Mouse (Mus musculus) lung, embryonic 15.5 days (tissue): ENCODE measurements at regions not wholly inside any gene's neighbourhood (a gene's known extent, or its start where the extent isn't known, plus 50 kb on each side); places are given as distances from the start of the nearest gene placed in this dataset.

Experiments used
- ATAC-seq: fragments of 200-750 bp; cut with Nextera tagmentation; 2 replicates; pipeline ENCODE4 v1.8.0; 2017; ENCODE audit warnings: moderate number of reproducible peaks, borderline replicate concordance; ENCODE audit not compliant: low FRiP score, low TSS enrichment; ENCODE audit errors: extremely low read depth
- H3K27ac ChIP-seq: fragments of 300-500 bp; sonication (generic); 2 replicates; pipeline ENCODE4 v1.5.1; 2015; ENCODE audit warnings: moderate library complexity, mild to moderate bottlenecking, inconsistent platforms
- H3K27me3 ChIP-seq: fragments of 300-500 bp; sonication (generic); 2 replicates; pipeline ENCODE4 v1.6.1; 2015; ENCODE audit warnings: inconsistent platforms
- H3K36me3 ChIP-seq: fragments of 300-500 bp; sonication (generic); 2 replicates; pipeline ENCODE4 v1.6.1; 2015; ENCODE audit warnings: inconsistent platforms
- H3K4me1 ChIP-seq: fragments of 300-500 bp; sonication (generic); 2 replicates; pipeline ENCODE4 v1.6.1; 2015; ENCODE audit warnings: inconsistent platforms
- H3K4me2 ChIP-seq: fragments of 300-500 bp; sonication (generic); 2 replicates; pipeline ENCODE4 v1.6.1; 2015; ENCODE audit warnings: inconsistent platforms, mild to moderate bottlenecking, moderate library complexity
- H3K4me3 ChIP-seq: fragments of 300-500 bp; sonication (generic); 2 replicates; pipeline ENCODE4 v1.5.1; 2015; ENCODE audit warnings: mild to moderate bottlenecking, inconsistent platforms
- H3K9ac ChIP-seq: fragments of 300-500 bp; sonication (generic); 2 replicates; pipeline ENCODE4 v1.6.1; 2015; ENCODE audit warnings: inconsistent platforms
- H3K9me3 ChIP-seq: fragments of 300-500 bp; sonication (generic); 2 replicates; pipeline ENCODE4 v1.6.1; 2016; ENCODE audit warnings: inconsistent platforms
- WGBS: fragments of 180-500 bp; shearing (Covaris S2); methylation state at CpG from one replicate; pipeline ENCODE4 v1.1.7; 2015; 5-methylcytosine and 5-hydroxymethylcytosine counted together

DNA sequence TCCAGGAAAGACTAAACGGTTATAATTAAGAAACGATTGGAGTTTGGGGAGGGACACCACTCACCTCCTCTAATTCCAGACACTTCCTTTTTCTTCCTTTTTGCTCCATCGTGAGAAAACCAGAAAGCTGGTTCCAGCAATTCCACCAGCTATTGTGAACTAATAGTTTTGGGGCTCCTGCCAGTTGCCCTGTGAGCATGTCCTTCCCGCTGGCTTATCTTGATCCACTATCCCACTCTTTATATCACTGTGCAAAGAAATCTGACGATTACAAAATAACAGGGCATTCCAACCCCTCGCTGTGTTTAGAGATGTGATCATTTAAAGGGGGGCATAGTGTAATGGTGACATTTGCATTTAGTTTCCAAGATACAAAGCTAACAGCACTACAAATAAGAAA is 130.5 kb upstream of the Nav3 start:
- Histone ChIP-seq H3K4me2 (peak overlapping the region; percentile 13; the same call in 1 of the 2 replicates), H3K4me3 (no peak overlapping the region), H3K27ac (peak overlapping the region; percentile 45), H3K27me3 (no peaks in the 10 kb centered on the region), H3K9me3 (no peaks in the 10 kb centered on the region), H3K9ac (no peak overlapping the region), H3K36me3 (no peaks in the 10 kb centered on the region), H3K4me1 (peaks cover 20% of the 10 kb centered on the region)
- 35% methylated on average over 6 of the region's 6 CpGs for WGBS
- ATAC-seq = peak; percentile 48; the same call in 1 of the 2 replicates

DNA sequence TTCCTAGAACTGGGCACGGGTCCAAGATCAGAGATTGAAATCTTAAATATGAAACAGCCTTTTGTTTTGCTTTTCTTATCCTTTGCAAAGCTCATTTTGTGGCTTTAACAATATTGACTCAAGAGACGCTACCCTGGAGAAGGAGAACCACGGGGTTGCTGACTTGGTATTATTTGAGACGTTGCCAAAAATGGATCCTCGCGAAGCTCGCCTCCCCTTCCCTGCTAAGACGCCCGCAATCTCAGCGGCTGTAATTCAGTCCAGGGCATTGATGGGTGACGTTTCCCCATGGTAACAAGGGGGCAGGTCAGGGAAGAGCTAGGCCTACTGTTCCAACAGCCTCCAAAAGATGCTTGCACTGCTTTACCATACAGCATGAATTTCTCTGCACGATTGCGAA is 131.5 kb upstream of the Nav3 start:
- peak overlapping the region; percentile 62 for H3K27ac ChIP-seq
- peak; percentile 35; the same call in 1 of the 2 replicates for ATAC-seq

DNA sequence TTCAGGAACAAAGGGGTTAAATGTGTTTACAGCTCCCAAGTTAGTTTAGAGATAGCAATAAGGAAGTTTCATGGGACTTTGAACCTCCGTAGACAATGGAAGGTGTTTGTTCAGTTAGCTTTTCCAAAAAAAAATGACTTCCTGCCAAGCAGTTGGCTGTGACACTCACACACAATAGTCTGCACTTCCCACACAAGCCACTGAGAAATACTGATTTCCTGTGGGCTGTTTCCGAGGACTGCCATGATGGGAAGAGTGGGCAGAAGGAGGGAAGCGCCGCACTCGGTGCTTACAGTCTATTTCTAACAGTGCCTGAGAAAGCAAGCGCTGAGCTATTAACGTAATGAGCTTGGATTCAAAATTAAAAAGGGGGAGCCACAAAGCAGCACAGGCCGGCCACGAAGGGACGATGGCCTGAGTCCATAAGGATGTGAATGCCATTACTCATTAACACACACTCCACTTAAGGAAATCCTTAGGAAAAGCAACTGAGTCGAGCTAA is 144.4 kb upstream of the Nav3 start:
- 66% methylated on average over 11 of the region's 11 CpGs for WGBS
- peak overlapping the region; percentile 41; the same call in 1 of the 2 replicates for H3K27ac ChIP-seq
- no peak overlapping the region for H3K9ac ChIP-seq
- H3K4me3 ChIP-seq = no peak overlapping the region
- H3K9me3 ChIP-seq = no peaks in the 10 kb centered on the region
- H3K27me3 ChIP-seq = no peaks in the 10 kb centered on the region
- H3K4me2 ChIP-seq = no peak overlapping the region
- H3K36me3 ChIP-seq = no peaks in the 10 kb centered on the region
- H3K4me1 ChIP-seq = no peaks in the 10 kb centered on the region
- ATAC-seq = peak; percentile 60; the same call in 1 of the 2 replicates

More for the DNA sequence above, 131.5 kb upstream of the Nav3 start:
- Histone ChIP-seq H3K4me3 (no peak overlapping the region), H3K36me3 (no peaks in the 10 kb centered on the region), H3K9ac (no peak overlapping the region), H3K4me2 (peak overlapping the region; percentile 33), H3K27me3 (no peaks in the 10 kb centered on the region), H3K4me1 (peaks cover 20% of the 10 kb centered on the region), H3K9me3 (no peaks in the 10 kb centered on the region)
- 32% methylated on average over 13 of the region's 13 CpGs for WGBS

DNA sequence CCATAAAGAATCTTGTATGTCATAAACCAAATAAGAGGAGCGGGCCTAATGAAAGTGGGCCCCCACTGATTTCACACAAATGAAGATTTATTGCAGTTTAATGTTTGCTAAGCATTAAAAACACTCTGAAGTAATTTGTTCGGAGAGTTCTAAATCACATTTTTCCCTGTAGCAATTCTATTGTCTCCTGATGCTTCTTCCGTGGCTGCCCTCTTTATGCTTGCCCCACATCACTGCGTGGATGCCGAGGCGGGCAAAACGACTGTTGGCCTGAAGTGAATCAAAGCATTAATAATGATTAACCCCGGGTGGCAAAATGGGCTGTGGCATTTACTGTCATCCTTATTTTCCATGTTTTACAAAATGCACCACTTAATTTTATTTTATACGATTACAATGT is 134.9 kb upstream of the E2f7 start:
- H3K27ac ChIP-seq = no peak overlapping the region
- H3K4me2 ChIP-seq = no peak overlapping the region
- H3K9ac ChIP-seq = no peak overlapping the region
- H3K4me3 ChIP-seq = no peak overlapping the region
- H3K36me3 ChIP-seq = no peaks in the 10 kb centered on the region
- no peaks in the 10 kb centered on the region for H3K27me3 ChIP-seq
- 63% methylated on average over 9 of the region's 9 CpGs for WGBS
- H3K4me1 ChIP-seq = 0 out of 2 replicates have a peak, but pooled peaks cover 3% of the 10 kb centered on the region
- 0 out of 2 replicates have a peak, but pooled peaks cover 4% of the 10 kb centered on the region for H3K9me3 ChIP-seq
- ATAC-seq = no peak

DNA sequence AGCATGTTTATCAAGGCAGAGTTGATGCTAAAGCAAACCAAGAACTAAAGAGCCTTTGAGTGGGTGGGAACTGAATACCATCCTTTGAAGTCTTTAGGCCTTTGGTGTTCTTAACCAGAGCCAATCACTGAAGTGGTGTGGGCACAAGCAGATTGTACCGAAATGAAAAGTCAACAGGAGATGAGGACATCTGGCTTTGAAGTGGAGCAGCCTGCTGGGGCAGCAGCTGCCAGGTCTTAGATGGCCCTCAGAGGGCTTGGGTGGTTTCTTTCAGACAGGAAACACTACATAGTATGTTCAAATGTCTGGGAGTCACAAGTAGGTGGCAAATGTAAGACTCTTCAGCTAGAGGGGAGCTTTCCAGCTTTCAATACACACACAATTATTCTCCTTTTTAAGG is 128.2 kb upstream of the E2f7 start:
- Histone ChIP-seq H3K4me2 (no peak overlapping the region), H3K27ac (no peak overlapping the region), H3K4me3 (no peak overlapping the region), H3K9me3 (0 out of 2 replicates have a peak, but pooled peaks cover 4% of the 10 kb centered on the region), H3K9ac (no peak overlapping the region), H3K27me3 (no peaks in the 10 kb centered on the region), H3K4me1 (no peaks in the 10 kb centered on the region), H3K36me3 (no peaks in the 10 kb centered on the region)
- ATAC-seq = peak; percentile 64; the same call in 1 of the 2 replicates
- 15% methylated on average over 1 of the region's 1 CpGs for WGBS

DNA sequence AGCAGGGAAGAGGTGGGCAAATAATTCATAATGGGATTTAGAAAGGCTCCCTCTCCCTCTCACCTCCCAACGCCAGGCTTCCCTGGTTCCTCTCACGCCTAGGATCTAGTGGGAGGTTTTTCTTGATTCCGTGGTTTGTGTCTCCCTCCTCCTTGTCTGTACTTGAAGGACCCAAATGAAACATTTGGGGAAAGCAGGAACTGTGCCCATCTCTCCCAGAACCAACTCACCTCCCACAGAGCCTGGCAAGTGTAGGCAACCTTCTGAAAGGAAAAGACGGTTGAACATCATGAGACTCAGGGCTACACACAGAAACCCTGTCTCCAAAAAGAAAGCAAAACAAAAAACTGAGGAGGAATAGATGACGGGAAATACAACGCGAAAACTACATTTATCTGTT is 126.0 kb upstream of the E2f7 start:
- Histone ChIP-seq H3K9ac (no peak overlapping the region), H3K9me3 (no peaks in the 10 kb centered on the region), H3K4me1 (no peaks in the 10 kb centered on the region), H3K4me3 (no peak overlapping the region), H3K27ac (no peak overlapping the region), H3K27me3 (no peaks in the 10 kb centered on the region), H3K36me3 (no peaks in the 10 kb centered on the region), H3K4me2 (no peak overlapping the region)
- 83% methylated on average over 7 of the region's 7 CpGs for WGBS
- ATAC-seq = no peak

DNA sequence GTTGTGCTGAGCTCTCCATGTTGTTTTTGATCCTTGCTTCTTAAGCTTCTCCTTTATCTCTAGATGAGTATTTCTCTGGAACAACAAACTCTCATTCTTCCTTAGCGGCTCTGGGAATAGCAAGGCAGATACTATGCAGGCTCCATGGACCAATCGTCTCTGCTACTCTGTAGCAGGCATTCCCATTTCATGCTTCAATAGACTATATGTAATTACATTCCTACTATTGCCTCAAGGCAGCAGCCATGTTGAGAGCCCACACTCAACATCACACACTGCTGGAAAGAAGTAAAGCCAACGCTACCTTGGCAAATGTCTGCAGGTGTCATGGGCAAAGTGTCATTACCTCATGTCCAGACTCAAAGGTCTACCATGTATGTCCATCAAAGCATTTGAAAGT is 119.6 kb upstream of the E2f7 start:
- Histone ChIP-seq H3K4me3 (no peak overlapping the region), H3K36me3 (no peaks in the 10 kb centered on the region), H3K9me3 (no peaks in the 10 kb centered on the region), H3K9ac (no peak overlapping the region), H3K27ac (no peak overlapping the region), H3K4me2 (no peak overlapping the region), H3K27me3 (no peaks in the 10 kb centered on the region), H3K4me1 (no peaks in the 10 kb centered on the region)
- ATAC-seq = no peak
- 87% methylated on average over 3 of the region's 3 CpGs for WGBS

DNA sequence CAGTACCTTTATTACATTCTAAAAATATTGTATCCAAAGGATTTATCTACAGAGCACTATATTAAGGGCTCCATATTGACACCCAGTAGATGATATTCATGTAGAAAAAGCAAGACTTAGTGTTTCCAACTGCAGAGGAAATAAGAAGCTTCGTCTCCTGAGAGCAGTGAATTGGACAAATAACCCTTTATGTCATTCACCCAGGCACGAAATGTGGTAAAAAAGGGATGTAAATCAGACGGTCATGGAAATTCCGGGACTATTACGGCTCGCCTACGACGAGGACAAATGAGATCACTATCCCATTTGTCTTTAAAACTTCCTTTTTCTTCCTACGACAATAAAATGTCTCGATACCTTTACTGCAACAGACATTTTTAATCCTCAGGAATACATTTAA is 104.8 kb upstream of the E2f7 start:
- H3K4me1 ChIP-seq = no peaks in the 10 kb centered on the region
- H3K9me3 ChIP-seq = no peaks in the 10 kb centered on the region
- 69% methylated on average over 10 of the region's 10 CpGs for WGBS
- H3K9ac ChIP-seq = no peak overlapping the region
- no peak overlapping the region for H3K4me3 ChIP-seq
- ATAC-seq = no peak
- no peak overlapping the region for H3K27ac ChIP-seq
- no peak overlapping the region for H3K4me2 ChIP-seq
- H3K36me3 ChIP-seq = no peaks in the 10 kb centered on the region
- H3K27me3 ChIP-seq = no peaks in the 10 kb centered on the region

DNA sequence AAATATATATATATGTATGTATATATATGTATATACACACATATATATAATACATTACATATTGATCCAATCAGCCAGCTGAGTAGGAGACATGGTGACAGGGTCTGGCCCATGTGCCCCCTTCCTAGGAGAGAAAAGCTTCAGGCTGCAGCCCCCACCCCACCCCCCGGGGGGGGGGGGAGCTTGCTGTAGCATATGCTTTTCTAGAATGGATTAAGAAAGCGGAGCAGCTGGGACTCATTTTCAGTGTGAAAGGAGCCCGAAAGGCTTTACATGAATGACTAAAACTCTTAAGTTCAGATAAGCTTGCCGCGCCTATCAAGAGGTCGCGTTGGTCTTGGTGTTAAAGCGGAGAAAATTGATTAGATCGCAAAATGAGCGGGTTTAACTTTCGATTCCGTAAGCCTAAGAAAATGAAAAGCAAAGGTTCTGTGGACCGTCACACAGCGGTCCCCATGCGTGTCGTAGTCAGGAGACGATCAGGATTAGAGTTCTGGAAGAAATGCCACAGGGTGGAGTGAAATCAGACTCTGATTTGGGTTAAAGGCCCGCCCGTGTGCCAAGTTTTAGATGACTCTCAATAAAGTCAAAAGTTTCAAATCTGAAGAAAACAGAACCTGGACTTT is 103.1 kb upstream of the E2f7 start:
- no peak overlapping the region for H3K27ac ChIP-seq
- H3K36me3 ChIP-seq = no peaks in the 10 kb centered on the region
- H3K9me3 ChIP-seq = no peaks in the 10 kb centered on the region
- H3K9ac ChIP-seq = no peak overlapping the region
- no peaks in the 10 kb centered on the region for H3K27me3 ChIP-seq
- H3K4me1 ChIP-seq = no peaks in the 10 kb centered on the region
- no peak for ATAC-seq
- no peak overlapping the region for H3K4me3 ChIP-seq
- WGBS = 91% methylated on average over 19 of the region's 19 CpGs
- H3K4me2 ChIP-seq = no peak overlapping the region

DNA sequence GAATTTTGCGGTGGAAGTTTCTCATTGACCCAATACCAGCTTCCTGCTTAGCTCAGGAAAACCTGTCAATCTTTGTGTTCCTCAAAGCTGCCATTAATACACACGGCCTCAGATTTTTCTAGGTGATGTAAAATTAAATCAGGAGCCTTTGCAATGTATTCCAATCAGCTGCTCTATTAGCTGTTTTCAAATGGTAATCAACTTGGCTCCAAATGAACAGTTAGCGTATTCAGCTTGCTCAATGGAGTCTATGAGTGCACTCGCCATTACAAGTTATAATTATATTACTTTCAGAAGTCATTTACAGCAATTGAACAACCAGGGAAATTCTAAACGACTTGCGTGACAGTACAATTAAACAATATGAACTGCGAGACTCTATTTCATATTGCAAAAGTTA is 97.6 kb upstream of the E2f7 start:
- Histone ChIP-seq H3K36me3 (no peaks in the 10 kb centered on the region), H3K4me3 (no peak overlapping the region), H3K27ac (no peak overlapping the region), H3K27me3 (no peaks in the 10 kb centered on the region), H3K9ac (no peak overlapping the region), H3K4me2 (no peak overlapping the region), H3K9me3 (no peaks in the 10 kb centered on the region), H3K4me1 (no peaks in the 10 kb centered on the region)
- 84% methylated on average over 7 of the region's 7 CpGs for WGBS
- ATAC-seq = no peak

DNA sequence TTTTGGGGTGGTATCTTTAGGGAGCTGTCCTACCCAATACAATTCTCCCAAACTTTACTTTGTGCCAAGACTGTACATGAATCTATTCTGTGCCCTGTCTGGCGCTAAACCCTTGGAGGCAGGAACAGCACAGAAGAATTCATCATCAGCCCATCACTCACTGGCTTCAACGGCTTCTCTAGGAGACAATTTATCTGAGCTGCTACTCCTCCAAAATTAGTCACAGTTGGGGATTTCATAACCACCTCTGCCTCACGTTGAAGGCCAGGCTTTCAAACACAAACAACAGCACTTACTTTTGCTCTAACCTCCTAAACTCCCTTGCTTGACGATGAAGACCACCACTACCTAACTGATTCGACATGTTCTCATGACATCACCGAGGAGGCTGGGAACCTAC is 95.1 kb upstream of the E2f7 start:
- Histone ChIP-seq H3K27me3 (no peaks in the 10 kb centered on the region; the same call in 1 of the 2 replicates), H3K4me1 (no peaks in the 10 kb centered on the region), H3K27ac (no peak overlapping the region), H3K9ac (no peak overlapping the region), H3K36me3 (no peaks in the 10 kb centered on the region), H3K4me2 (no peak overlapping the region), H3K4me3 (no peak overlapping the region), H3K9me3 (no peaks in the 10 kb centered on the region)
- 45% methylated on average over 6 of the region's 6 CpGs for WGBS
- ATAC-seq = no peak

DNA sequence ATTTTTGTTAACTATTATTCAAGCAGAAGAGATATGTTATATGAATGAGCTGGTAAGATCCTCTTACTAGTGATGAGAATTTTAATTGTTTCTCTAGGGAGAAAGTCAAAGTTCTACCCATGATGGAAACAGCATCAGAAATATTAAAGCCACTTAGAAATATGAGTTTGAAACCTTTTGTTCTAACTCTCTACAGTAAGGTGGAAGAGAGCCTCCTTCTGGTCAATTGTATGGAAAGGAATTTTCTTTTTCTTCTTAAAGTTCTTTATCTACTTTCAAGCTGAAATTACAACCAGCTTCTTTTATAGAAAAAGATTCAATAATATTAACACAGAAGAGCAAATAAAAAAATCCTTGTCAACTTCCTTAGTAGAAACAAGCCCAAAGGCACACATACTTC is 94.4 kb upstream of the E2f7 start:
- Histone ChIP-seq H3K27ac (no peak overlapping the region), H3K9me3 (no peaks in the 10 kb centered on the region)
- ATAC-seq = no peak

More for the DNA sequence above, 94.4 kb upstream of the E2f7 start:
- Histone ChIP-seq H3K4me1 (no peaks in the 10 kb centered on the region), H3K9ac (no peak overlapping the region), H3K4me3 (no peak overlapping the region), H3K27me3 (no peaks in the 10 kb centered on the region; the same call in 1 of the 2 replicates), H3K4me2 (no peak overlapping the region), H3K36me3 (no peaks in the 10 kb centered on the region)
